Mouse (Mus musculus) myocyte (in vitro differentiated cells): Measurements from ENCODE around the gene Neurod6. TPM values are rescaled to one million over a fixed set of nuclear protein-coding genes. Genes with fewer than 3 reads are reported as not detected.

ENCODE experiments used
- H3K27me3 ChIP-seq: one replicate; pipeline ENCODE4 v1.6.1; 2011; ENCODE audit not compliant: control insufficient read depth, insufficient read depth, insufficient read length
- H3K36me3 ChIP-seq: one replicate; pipeline ENCODE4 v1.6.1; 2011; ENCODE audit not compliant: control insufficient read depth, insufficient read depth
- H3K4me2 ChIP-seq: one replicate; pipeline ENCODE4 v1.6.1; 2011; ENCODE audit warnings: low read depth, control low read depth
- H3K4me3 ChIP-seq: one replicate; pipeline ENCODE4 v1.5.1; 2011; ENCODE audit warnings: mild to moderate bottlenecking, control low read depth, moderate library complexity
- H3K79me2 ChIP-seq: one replicate; pipeline ENCODE4 v1.6.1; 2011; ENCODE audit not compliant: control insufficient read depth, insufficient read depth
- H3ac ChIP-seq: one replicate; pipeline ENCODE4 v1.6.1; 2011; ENCODE audit not compliant: control insufficient read depth, insufficient read length
- CEBPB ChIP-seq: IDR thresholded peaks from 2 replicates; pipeline ENCODE4 v1.6.1; 2011; ENCODE audit warnings: mild to moderate bottlenecking, moderate library complexity; ENCODE audit not compliant: poor library complexity, insufficient read depth, severe bottlenecking
- E2F4 ChIP-seq: IDR thresholded peaks from one replicate; pipeline ENCODE4 v1.6.1; 2011; ENCODE audit warnings: mild to moderate bottlenecking, control low read depth, moderate library complexity; ENCODE audit not compliant: insufficient read depth
- MAX ChIP-seq: IDR thresholded peaks from one replicate; pipeline ENCODE4 v1.6.1; 2011; ENCODE audit warnings: low read depth, mild to moderate bottlenecking, control low read depth
- REST ChIP-seq: IDR thresholded peaks from one replicate; pipeline ENCODE4 v1.6.1; 2011; ENCODE audit warnings: mild to moderate bottlenecking, control low read depth, moderate library complexity; ENCODE audit not compliant: insufficient read depth, insufficient read length
- SRF ChIP-seq: IDR thresholded peaks from one replicate; pipeline ENCODE4 v1.6.1; 2011; ENCODE audit warnings: low read depth; ENCODE audit not compliant: control insufficient read depth, insufficient read length
- TCF12 ChIP-seq: IDR thresholded peaks from one replicate; pipeline ENCODE4 v1.6.1; 2011; ENCODE audit warnings: mild to moderate bottlenecking, control low read depth; ENCODE audit not compliant: poor library complexity, insufficient read depth, severe bottlenecking
- USF1 ChIP-seq: IDR thresholded peaks from one replicate; pipeline ENCODE4 v1.6.1; 2011; ENCODE audit warnings: low read depth, mild to moderate bottlenecking, control low read depth, moderate library complexity
- polyA plus RNA-seq: library from polyadenylated mRNA; unstranded; fragments of >200 nt; fragmentation: generic; extraction: Trizol; gene quantifications from one replicate; pipeline ENCODE4 v1.2.1, GENCODE M21; 2012; ENCODE audit warnings: missing spikeins

Neurod6 gene
- polyA plus RNA-seq, 1 experiment: not detected

GRCm38 (mm10) chr6:55634662-55635061 is 46.4 kb downstream of the Neurod6 start:
- H3ac ChIP-seq: no peak overlapping the region
- no peak overlapping the region for H3K4me3 ChIP-seq

More at GRCm38 (mm10) chr6:55634662-55635061, 46.4 kb downstream of the Neurod6 start:
- H3K4me2 ChIP-seq: no peak overlapping the region
- H3K27me3 ChIP-seq: no peaks in the 10 kb centered on the region
- TF ChIP-seq MAX (no peak), USF1 (no peak), CEBPB (no peak), REST (no peak), TCF12 (no peak), E2F4 (no peak), SRF (no peak)
- no peaks in the 10 kb centered on the region for H3K36me3 ChIP-seq
- no peaks in the 10 kb centered on the region for H3K79me2 ChIP-seq

Other genes with a start within 250 kb of the Neurod6 start
- not detected for gene Adcyap1r1, start 229.3 kb downstream of the Neurod6 start, polyA plus RNA-seq
- not detected for gene Itprid1, start 155.6 kb upstream of the Neurod6 start, polyA plus RNA-seq